Mouse (Mus musculus) left cerebral cortex, adult 6 months (tissue): ENCODE measurements around the gene Mterf1a. TPM values are rescaled to one million over a fixed set of nuclear protein-coding genes. Genes with fewer than 3 reads are reported as not detected.

ENCODE experiments used
- long read RNA-seq, 2 experiments: library from polyadenylated mRNA; unstranded; transcript quantifications; one replicate each; pipeline ENCODE4 v2.0.0; 2019 to 2020
- polyA plus RNA-seq: library from polyadenylated mRNA; unstranded; fragments of <200 nt; fragmentation: Nextera tagmentation; gene quantifications from 2 replicates; pipeline ENCODE4 v1.2.3, GENCODE M21; 2021

Mterf1a gene
- 2.7 and 3.4 TPM in 2 replicates for polyA plus RNA-seq
- long read RNA-seq, experiment 1, transcript Mterf1a-201 (2 exons, 1,376 nt), result major isoform, 14 of 17 reads
- long read RNA-seq, experiment 1, partial matches to known transcripts, result 0 of 17 reads
- long read RNA-seq, experiment 1, other reads (novel, unspliced or antisense), result 1 of 17 reads
- long read RNA-seq, experiment 2, partial matches to known transcripts, result 1 of 5 reads
- long read RNA-seq, experiment 2, other reads (novel, unspliced or antisense), result 0 of 5 reads

DNA sequence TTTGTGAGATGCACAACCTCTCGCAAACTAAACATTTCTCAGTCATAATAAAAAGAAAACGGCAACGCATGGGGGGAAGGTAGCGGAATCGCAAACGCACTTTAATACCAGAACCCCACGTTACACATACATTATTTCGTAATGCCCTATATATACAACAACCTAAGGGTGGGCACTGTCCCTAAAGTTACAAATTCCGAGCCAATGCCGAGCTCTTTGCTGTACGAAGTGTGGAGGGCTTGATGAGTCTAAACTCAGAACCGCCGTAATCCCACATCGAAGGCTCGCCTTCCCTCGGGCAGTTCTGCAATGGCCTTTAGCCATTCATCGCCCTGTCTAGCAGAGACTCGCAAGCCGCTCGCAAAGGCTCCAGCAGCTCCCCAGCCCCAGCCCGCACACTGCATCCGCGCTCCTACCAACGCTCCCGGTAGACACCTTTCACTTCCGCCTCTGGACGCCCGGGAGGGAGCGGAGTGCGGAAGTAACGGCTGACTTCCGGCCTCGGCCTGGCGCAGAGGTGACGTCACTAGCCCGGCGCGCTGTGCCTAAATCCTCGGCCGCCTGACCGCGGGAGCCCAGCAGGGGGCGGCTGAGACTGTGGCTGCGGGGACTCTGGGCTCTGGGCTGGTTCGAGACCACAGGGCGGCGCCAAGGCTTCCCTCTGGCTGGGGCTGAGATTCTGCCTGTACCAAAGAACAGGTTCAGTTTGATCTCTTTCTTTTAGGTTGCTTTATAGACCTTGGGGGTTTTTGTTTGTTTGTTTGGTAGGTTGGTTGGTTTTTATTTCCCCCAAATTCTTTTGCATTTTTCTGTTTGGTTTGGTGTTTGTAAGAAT, at the start of gene Mterf1a:
TSS of gene Mterf1a (minus strand) at position 475 of the 835 bp plus-strand sequence.

DNA sequence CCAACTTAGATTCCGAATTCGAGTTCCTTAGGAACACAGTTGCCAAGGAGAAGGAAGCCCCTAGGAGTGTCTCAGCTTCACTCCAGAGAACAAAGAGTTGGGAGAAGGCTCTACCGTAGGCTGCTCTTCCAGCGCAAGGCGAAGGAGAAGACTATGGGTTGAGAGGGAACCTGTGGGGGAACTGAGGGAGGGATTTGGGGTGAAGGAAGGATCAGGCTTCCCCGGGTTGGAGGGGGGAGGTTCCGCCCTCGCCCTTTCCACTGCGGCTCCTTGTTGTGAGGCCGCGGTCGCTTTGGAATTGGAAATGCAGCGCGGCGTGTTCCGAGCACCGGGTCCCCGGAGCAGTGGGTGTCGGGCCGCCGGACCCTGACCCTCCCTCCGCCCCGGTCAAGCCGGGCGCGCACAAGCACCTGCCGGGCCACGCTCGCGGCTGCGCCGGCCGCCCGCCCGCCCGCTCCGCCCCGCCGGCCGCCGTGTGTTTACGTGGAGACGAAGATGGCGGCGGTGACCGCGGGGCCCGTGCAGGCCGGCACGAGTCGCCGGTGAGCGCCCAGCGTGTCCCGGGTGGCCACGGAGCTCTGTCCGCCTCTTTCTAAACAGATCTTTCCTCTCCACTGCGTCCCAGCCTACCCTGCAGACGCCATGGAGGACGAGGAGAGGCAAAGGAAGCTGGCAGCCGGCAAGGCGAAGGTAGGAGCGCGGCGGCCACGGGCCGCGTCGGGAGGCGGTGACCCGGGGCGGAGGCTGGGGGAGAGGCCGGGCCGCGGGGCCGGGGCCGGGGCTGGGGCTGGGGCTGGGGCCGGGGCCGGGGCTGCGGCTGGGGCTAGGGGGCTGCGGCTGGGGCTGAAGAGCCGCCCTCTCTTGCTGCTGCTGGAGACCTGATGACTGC, 34.3 kb upstream of the Mterf1a start, which contains the start of gene Akap9:
TSS of gene Akap9 (plus strand) at position 254 of the 889 bp plus-strand sequence.

DNA sequence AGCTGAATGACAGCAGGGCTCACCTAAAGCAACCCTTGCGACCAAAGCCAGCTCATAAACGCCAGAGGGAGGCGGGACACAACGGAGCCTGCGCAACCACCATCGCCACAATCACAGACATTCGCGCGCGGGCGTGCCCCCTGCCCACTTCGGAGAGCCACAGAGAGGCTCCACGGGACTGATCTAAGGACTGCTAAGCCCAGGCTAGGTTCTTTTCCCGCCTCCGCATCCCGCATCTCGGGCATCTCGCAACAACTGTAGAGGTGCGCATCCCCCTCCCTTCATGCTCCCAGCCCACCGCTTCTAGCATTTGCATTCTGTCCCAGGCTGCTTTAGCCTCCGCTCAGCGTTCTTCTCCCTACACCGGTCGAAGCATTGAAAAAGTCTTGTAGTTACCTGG, 48.7 kb downstream of the Mterf1a start, which contains the start of gene Lrrd1:
TSS of gene Lrrd1 (plus strand) at position 148 of the 400 bp plus-strand sequence.

Other genes starting within 250 kb of the Mterf1a start
- gene Tmbim7, start 242.8 kb downstream of the Mterf1a start, polyA plus RNA-seq, result not detected in 2 replicates
- 116 and 189 TPM in 2 replicates for gene Gatad1, start 236.7 kb downstream of the Mterf1a start, polyA plus RNA-seq
- 6.1 and 9.4 TPM in 2 replicates for gene Ankib1, start 91.0 kb downstream of the Mterf1a start, polyA plus RNA-seq
- 12.3 and 13.2 TPM in 2 replicates for gene Krit1, start 90.7 kb downstream of the Mterf1a start, polyA plus RNA-seq
- gene Lrrd1, start 48.8 kb downstream of the Mterf1a start, polyA plus RNA-seq, result not detected in 2 replicates
- 73.9 and 88.5 TPM in 2 replicates for gene Akap9, start 34.1 kb upstream of the Mterf1a start, polyA plus RNA-seq
- 34.9 and 35.8 TPM in 2 replicates for gene Cyp51, start 210.8 kb upstream of the Mterf1a start, polyA plus RNA-seq